Mouse (Mus musculus) liver, embryonic 13.5 days (tissue): Measurements from ENCODE around the gene Herc2. TPM values are rescaled to one million over a fixed set of nuclear protein-coding genes. Genes with fewer than 3 reads are reported as not detected.

Source experiments
- ATAC-seq: fragments of 200-750 bp; cut with Nextera tagmentation; 2 replicates; pipeline ENCODE4 v1.8.0; 2017; ENCODE audit warnings: low read depth, mild to moderate bottlenecking, moderate number of reproducible peaks, moderate library complexity
- DNase-seq: peaks from one replicate; pipeline ENCODE4 v3.0.0; 2022
- H3K27ac ChIP-seq: fragments of 300-500 bp; sonication (generic); 2 replicates; pipeline ENCODE4 v1.5.1; 2015; ENCODE audit warnings: moderate library complexity, mild to moderate bottlenecking, inconsistent platforms
- H3K27me3 ChIP-seq: fragments of 300-500 bp; sonication (generic); 2 replicates; pipeline ENCODE4 v1.6.1; 2015; ENCODE audit warnings: mild to moderate bottlenecking, inconsistent platforms
- H3K36me3 ChIP-seq: fragments of 300-500 bp; sonication (generic); 2 replicates; pipeline ENCODE4 v1.6.1; 2015; ENCODE audit warnings: mild to moderate bottlenecking, inconsistent platforms
- H3K4me1 ChIP-seq: fragments of 300-500 bp; sonication (generic); replicated peaks from 2 replicates; pipeline ENCODE4 v1.6.1; 2015; ENCODE audit warnings: inconsistent platforms
- H3K4me2 ChIP-seq: fragments of 300-500 bp; sonication (generic); 2 replicates; pipeline ENCODE4 v1.6.1; 2015; ENCODE audit warnings: inconsistent platforms, mild to moderate bottlenecking, moderate library complexity
- H3K4me3 ChIP-seq: fragments of 300-500 bp; sonication (generic); replicated peaks from 2 replicates; pipeline ENCODE4 v1.5.1; 2015; ENCODE audit warnings: mild to moderate bottlenecking, inconsistent platforms
- H3K9ac ChIP-seq: fragments of 300-500 bp; sonication (generic); 2 replicates; pipeline ENCODE4 v1.6.1; 2015; ENCODE audit warnings: mild to moderate bottlenecking, inconsistent platforms
- H3K9me3 ChIP-seq: fragments of 300-500 bp; sonication (generic); replicated peaks from 2 replicates; pipeline ENCODE4 v1.6.1; 2016; ENCODE audit warnings: inconsistent platforms
- WGBS: fragments of 180-500 bp; shearing (Covaris S2); methylation state at CpG from one replicate; pipeline ENCODE4 v1.1.7; 2015; ENCODE audit not compliant: insufficient replicate concordance; 5-methylcytosine and 5-hydroxymethylcytosine counted together
- polyA plus RNA-seq: library from polyadenylated mRNA; unstranded; fragments of >200 nt; fragmentation: Nextera tagmentation; extraction: Ambion mirVana; gene quantifications from 2 replicates; pipeline ENCODE4 v1.2.1, GENCODE M21; 2015

The Herc2 gene
- polyA plus RNA-seq, 1 experiment from 2014 or later = 15.7 TPM

DNA sequence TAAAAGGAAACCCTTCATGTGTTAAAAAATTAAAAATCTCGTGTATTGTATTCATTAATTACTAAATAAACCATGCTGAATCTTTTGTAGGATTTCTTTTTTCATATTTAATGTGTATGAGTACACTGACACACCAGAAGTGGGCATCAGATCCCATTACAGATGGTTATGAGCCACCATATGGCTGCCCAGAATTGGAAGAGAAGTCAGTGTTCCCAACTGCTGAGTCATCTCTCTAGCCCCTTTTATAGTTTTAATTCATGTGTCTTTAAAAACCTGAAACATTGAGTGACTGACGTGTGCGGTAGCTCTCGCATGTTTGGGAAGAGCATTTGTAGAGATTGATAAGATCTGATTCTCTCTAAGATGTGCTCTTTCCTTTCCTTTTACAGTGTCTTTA is 21.7 kb downstream of the Herc2 start:
- Histone ChIP-seq H3K27ac (no peak overlapping the region), H3K4me2 (no peak overlapping the region), H3K36me3 (peaks cover 19% of the 10 kb centered on the region; the same call in 1 of the 2 replicates), H3K4me1 (peaks cover under 1% of the 10 kb centered on the region), H3K9ac (no peak overlapping the region), H3K9me3 (no peaks in the 10 kb centered on the region), H3K4me3 (no peak overlapping the region), H3K27me3 (no peaks in the 10 kb centered on the region)
- WGBS = 80% methylated on average over 4 of the region's 4 CpGs
- DNase-seq (no peak), ATAC-seq (no peak)

GRCm38 (mm10) chr7:56083034-56083433 is 33.0 kb downstream of the Herc2 start:
- H3K9me3 ChIP-seq = no peaks in the 10 kb centered on the region
- no peak overlapping the region for H3K4me3 ChIP-seq
- peak; percentile 48; the same call in 1 of the 2 replicates for ATAC-seq
- DNase-seq = no peak
- WGBS = 64% methylated on average over 2 of the region's 2 CpGs
- H3K27me3 ChIP-seq = no peaks in the 10 kb centered on the region
- no peak overlapping the region for H3K27ac ChIP-seq
- peaks cover 41% of the 10 kb centered on the region for H3K36me3 ChIP-seq
- H3K9ac ChIP-seq = no peak overlapping the region
- H3K4me1 ChIP-seq = 0 out of 2 replicates have a peak, but pooled peaks cover 3% of the 10 kb centered on the region
- no peak overlapping the region for H3K4me2 ChIP-seq

GRCm38 (mm10) chr7:56089097-56089496 is 39.1 kb downstream of the Herc2 start:
- H3K4me1 ChIP-seq = 0 out of 2 replicates have a peak, but pooled peaks cover 2% of the 10 kb centered on the region
- DNase-seq (no peak), ATAC-seq (peak; percentile 73)
- no peaks in the 10 kb centered on the region for H3K9me3 ChIP-seq
- no peaks in the 10 kb centered on the region for H3K27me3 ChIP-seq
- no peak overlapping the region for H3K4me3 ChIP-seq
- H3K27ac ChIP-seq = no peak overlapping the region
- no peak overlapping the region for H3K9ac ChIP-seq
- peaks cover 82% of the 10 kb centered on the region for H3K36me3 ChIP-seq
- WGBS = 84% methylated on average over 3 of the region's 3 CpGs
- no peak overlapping the region for H3K4me2 ChIP-seq

- DNase-seq (no peak), ATAC-seq (no peak)
- H3K9me3 ChIP-seq = no peaks in the 10 kb centered on the region
- H3K4me2 ChIP-seq = no peak overlapping the region
- peaks cover 80% of the 10 kb centered on the region for H3K36me3 ChIP-seq
- H3K4me1 ChIP-seq = no peaks in the 10 kb centered on the region
- no peak overlapping the region for H3K4me3 ChIP-seq
- no peaks in the 10 kb centered on the region for H3K27me3 ChIP-seq
- H3K27ac ChIP-seq = no peak overlapping the region
- 86% methylated on average over 5 of the region's 5 CpGs for WGBS
- H3K9ac ChIP-seq = no peak overlapping the region
Observed at GRCm38 (mm10) chr7:56091445-56091844, 41.4 kb downstream of the Herc2 start.

DNA sequence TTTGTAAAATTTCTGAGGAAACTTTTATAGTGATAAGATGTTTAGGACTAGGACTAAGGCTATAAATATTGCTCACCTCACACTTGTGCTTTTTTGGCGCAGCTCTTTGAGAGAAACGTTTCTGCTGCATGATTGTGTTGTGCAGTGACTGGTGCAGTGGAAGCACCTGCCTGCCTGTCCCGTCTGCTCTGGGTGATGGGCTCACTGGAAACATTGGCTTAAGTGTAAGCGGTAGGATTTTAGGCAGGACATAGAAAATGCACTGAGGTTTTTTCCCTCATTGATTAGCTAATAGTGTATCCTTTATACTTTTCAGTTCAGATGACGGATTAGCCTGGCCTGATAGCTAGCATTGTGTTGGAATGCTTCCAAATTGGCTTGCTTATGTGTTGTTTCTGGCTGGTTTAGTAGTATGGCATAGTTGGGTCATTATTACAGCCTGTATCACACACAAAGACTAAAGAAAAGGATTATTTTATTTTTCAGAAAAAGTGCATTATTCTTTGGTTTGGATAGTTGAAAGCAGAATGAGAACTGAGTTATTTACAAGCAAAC is 52.4 kb downstream of the Herc2 start:
- DNase-seq (no peak), ATAC-seq (no peak)
- Histone ChIP-seq H3K27ac (no peak overlapping the region), H3K9ac (no peak overlapping the region), H3K36me3 (peaks cover 82% of the 10 kb centered on the region), H3K9me3 (no peaks in the 10 kb centered on the region), H3K4me2 (no peak overlapping the region), H3K4me3 (no peak overlapping the region), H3K27me3 (no peaks in the 10 kb centered on the region), H3K4me1 (no peaks in the 10 kb centered on the region)
- WGBS = 86% methylated on average over 5 of the region's 5 CpGs

DNA sequence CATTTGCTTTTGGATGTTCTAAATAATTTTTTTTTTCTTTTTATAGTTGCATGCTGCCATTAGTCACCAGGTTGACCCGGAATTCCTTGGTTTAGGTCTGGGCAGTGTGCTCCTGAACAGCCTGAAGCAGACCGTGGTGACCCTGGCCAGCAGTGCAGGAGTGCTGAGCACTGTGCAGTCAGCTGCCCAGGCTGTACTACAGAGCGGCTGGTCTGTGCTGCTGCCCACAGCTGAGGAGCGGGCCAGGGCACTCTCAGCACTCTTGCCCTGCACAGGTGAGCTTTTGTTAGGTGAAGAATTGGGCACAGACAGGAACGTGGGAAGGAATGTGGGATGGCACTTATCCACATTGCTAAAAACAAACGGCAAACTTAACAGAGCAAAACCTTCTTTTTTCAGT is 63.0 kb downstream of the Herc2 start:
- no peak overlapping the region for H3K9ac ChIP-seq
- no peaks in the 10 kb centered on the region for H3K4me1 ChIP-seq
- no peak overlapping the region for H3K27ac ChIP-seq
- no peaks in the 10 kb centered on the region for H3K27me3 ChIP-seq
- H3K4me3 ChIP-seq = no peak overlapping the region
- H3K4me2 ChIP-seq = no peak overlapping the region
- DNase-seq (no peak), ATAC-seq (no peak)
- 84% methylated on average over 6 of the region's 6 CpGs for WGBS
- no peaks in the 10 kb centered on the region for H3K9me3 ChIP-seq
- peaks cover 54% of the 10 kb centered on the region for H3K36me3 ChIP-seq

DNA sequence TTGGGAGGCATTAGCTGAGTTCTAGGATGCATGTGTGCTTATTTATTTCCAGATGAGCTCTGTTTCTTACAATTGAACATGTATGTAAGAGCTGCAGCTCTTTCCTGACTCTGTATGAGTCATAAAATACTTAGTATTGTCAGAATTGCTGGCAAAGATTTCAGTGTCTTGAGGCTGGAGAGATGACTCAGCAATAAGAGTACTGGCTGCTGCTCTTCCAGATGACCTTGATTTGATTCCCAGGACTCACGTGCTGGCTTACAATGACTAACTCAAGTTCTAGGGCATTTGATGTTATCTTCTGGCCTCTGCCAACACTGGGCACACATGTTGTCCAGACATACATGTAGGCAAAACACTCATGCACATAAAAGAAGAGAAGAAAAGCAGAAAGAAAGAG is 64.2 kb downstream of the Herc2 start:
- Histone ChIP-seq H3K9me3 (no peaks in the 10 kb centered on the region), H3K4me1 (no peaks in the 10 kb centered on the region), H3K4me3 (no peak overlapping the region), H3K36me3 (peaks cover 47% of the 10 kb centered on the region), H3K4me2 (no peak overlapping the region), H3K9ac (no peak overlapping the region), H3K27ac (no peak overlapping the region), H3K27me3 (no peaks in the 10 kb centered on the region)
- ATAC-seq = no peak
- no peak for DNase-seq
- WGBS = 49% methylated on average over 1 of the region's 1 CpGs

- WGBS = 82% methylated on average over 7 of the region's 7 CpGs
- DNase-seq (no peak), ATAC-seq (no peak)
- Histone ChIP-seq H3K4me3 (no peak overlapping the region), H3K36me3 (peaks cover 43% of the 10 kb centered on the region), H3K27me3 (no peaks in the 10 kb centered on the region), H3K27ac (no peak overlapping the region), H3K9ac (no peak overlapping the region), H3K4me1 (0 out of 2 replicates have a peak, but pooled peaks cover 4% of the 10 kb centered on the region), H3K4me2 (no peak overlapping the region), H3K9me3 (no peaks in the 10 kb centered on the region)
Observed at GRCm38 (mm10) chr7:56120968-56121367, 71.0 kb downstream of the Herc2 start.

- ATAC-seq (no peak), DNase-seq (no peak)
- H3K27me3 ChIP-seq = no peaks in the 10 kb centered on the region
- WGBS = 84% methylated on average over 5 of the region's 5 CpGs
- H3K9me3 ChIP-seq = no peaks in the 10 kb centered on the region
- H3K36me3 ChIP-seq = peaks cover 42% of the 10 kb centered on the region
- no peak overlapping the region for H3K27ac ChIP-seq
- H3K4me3 ChIP-seq = no peak overlapping the region
- H3K4me2 ChIP-seq = no peak overlapping the region
- 0 out of 2 replicates have a peak, but pooled peaks cover 4% of the 10 kb centered on the region for H3K4me1 ChIP-seq
- H3K9ac ChIP-seq = no peak overlapping the region
Observed at GRCm38 (mm10) chr7:56121425-56121824, 71.4 kb downstream of the Herc2 start.

DNA sequence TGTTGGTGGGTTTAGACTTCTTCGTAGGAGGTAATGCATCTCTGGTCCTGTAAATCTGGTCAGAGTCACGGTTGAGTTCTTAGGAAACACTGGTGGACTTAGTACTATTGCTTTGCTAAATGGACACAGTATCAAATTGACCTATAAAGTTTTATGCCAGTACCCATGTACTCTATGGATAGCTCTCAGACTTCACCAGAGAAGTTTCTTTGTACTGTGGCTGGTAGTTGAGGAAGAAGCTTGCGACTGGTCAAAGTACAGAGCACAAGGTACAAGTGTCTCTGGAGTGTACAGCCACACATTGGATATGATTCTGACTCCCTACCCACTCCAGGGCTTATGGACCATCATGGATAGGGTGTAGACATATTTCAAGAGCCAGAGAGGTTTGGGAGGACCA is 78.1 kb downstream of the Herc2 start:
- peaks cover 39% of the 10 kb centered on the region for H3K36me3 ChIP-seq
- DNase-seq = no peak
- no peak overlapping the region for H3K4me2 ChIP-seq
- 92% methylated on average over 3 of the region's 3 CpGs for WGBS
- H3K9ac ChIP-seq = no peak overlapping the region
- H3K27me3 ChIP-seq = no peaks in the 10 kb centered on the region
- no peaks in the 10 kb centered on the region for H3K9me3 ChIP-seq
- H3K4me3 ChIP-seq = no peak overlapping the region
- no peak overlapping the region for H3K27ac ChIP-seq
- no peaks in the 10 kb centered on the region for H3K4me1 ChIP-seq
- no peak for ATAC-seq

- no peak overlapping the region for H3K4me3 ChIP-seq
- no peak overlapping the region for H3K27ac ChIP-seq
- 87% methylated on average over 3 of the region's 3 CpGs for WGBS
- H3K4me1 ChIP-seq = no peaks in the 10 kb centered on the region
- ATAC-seq (no peak), DNase-seq (no peak)
- H3K4me2 ChIP-seq = no peak overlapping the region
- H3K27me3 ChIP-seq = no peaks in the 10 kb centered on the region
- H3K36me3 ChIP-seq = peaks cover 46% of the 10 kb centered on the region
- no peaks in the 10 kb centered on the region for H3K9me3 ChIP-seq
- H3K9ac ChIP-seq = no peak overlapping the region
Observed at GRCm38 (mm10) chr7:56129577-56129976, 79.6 kb downstream of the Herc2 start.

GRCm38 (mm10) chr7:56131548-56131947 is 81.6 kb downstream of the Herc2 start:
- H3K9me3 ChIP-seq = no peaks in the 10 kb centered on the region
- H3K4me2 ChIP-seq = no peak overlapping the region
- peaks cover 51% of the 10 kb centered on the region for H3K36me3 ChIP-seq
- H3K4me1 ChIP-seq = no peaks in the 10 kb centered on the region
- WGBS = 36% methylated on average over 6 of the region's 6 CpGs
- no peak overlapping the region for H3K27ac ChIP-seq
- H3K4me3 ChIP-seq = no peak overlapping the region
- no peak for DNase-seq
- H3K27me3 ChIP-seq = no peaks in the 10 kb centered on the region
- ATAC-seq = no peak
- no peak overlapping the region for H3K9ac ChIP-seq
